Mouse (Mus musculus) v-Abl transformed pro-B cells (cell line): ENCODE measurements around the gene Hells.

ENCODE experiments used
- in situ Hi-C, 2 experiments: fragments of 400-800 bp; cut with MboI; formaldehyde crosslinking; loops; one replicate each; pipeline ENCODE4 v1.15.1; 2025; ENCODE audit not compliant: unreplicated experiment in 2 of 2

The Hells gene

DNA sequence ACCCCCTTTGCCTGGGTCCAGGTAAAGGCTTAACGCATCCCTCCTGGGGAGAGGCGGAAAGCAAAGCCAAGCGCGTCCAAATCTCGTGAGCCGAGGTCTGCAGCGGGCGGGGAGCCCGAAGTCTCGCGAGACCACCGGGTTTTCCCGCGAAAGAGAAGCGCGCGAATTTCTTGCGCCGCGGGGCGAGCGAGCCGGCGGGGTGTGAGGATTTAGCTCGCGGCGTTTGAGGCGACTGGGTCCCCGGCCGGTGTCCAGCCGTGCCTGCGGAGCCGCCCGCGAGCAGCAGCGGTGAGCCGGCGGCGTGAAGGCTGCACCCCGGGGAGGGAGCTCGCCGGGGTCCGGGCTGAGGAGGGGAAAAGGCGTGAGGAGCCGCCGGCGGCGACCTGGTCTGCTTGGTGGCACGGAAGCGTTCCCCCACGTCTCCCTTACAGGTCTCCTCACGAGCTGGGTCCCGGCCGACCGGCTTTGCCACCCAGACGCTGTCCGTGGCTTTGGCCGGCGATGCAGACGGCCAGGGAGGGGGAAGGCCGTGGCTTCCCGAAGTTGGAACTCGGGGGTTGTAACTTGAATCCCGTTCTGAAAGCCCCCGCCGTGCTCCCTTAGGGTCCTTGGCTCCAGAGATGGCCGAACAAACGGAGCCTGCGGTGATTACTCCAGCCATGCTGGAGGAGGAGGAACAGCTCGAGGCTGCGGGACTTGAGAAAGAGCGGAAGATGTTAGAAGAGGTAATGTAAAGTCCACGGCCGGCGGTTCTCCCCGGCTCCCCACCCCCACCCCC, at the start of gene Hells:
TSS of gene Hells (plus strand) at position 128 of the 778 bp plus-strand sequence.
- in situ Hi-C loops, result loop anchor here in 1 of 2 experiments (25.0 kb wide), 1 partner anchor 1369 kb away; the partner anchor contains the start of gene Exoc6

DNA sequence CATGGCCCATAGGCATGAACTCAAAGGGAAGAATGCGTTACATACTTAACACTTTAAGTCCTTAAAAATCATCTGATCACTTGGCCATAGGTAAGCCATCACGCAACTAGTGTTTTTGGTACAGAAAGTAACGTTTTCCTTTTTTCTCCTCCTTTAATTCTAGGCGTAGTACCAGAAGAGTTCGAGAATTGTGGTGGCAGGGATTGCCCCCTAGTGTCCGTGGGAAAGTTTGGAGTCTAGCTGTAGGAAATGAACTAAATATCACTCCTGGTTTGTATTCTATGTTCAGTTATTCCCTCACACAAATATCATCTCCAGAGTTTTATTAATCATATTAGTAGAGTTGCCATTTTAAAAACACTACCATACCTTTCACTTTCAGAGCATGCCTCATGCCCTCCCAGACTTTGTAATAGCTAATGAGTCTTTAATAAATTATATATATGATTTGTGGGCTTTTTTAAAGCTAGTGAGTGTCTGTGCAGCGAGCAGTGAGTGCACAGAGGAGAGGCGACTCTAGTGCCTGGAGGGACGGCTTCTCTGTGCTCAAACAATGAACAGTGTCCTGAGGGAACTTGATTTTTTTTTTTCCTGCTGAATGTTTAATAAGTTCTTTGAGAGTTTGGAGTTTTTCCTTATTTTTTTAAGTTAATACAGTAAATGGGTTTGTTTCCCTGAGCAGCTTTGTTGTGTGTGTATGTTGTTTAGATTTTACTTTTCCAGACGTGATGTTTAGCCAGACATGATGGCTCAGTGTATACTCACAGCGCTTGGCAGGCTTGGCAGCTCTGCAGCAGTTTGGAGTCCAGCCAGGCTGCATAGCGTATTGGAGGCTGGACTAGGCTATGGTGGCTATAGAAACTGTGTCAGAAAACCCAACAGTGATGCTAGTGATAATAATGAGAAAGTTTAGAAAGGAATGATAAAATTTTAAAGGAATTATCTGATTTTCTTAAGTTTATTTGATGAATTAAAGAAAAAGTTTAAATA, 29.3 kb upstream of the Hells start:
- in situ Hi-C loops, result no loop called here

DNA sequence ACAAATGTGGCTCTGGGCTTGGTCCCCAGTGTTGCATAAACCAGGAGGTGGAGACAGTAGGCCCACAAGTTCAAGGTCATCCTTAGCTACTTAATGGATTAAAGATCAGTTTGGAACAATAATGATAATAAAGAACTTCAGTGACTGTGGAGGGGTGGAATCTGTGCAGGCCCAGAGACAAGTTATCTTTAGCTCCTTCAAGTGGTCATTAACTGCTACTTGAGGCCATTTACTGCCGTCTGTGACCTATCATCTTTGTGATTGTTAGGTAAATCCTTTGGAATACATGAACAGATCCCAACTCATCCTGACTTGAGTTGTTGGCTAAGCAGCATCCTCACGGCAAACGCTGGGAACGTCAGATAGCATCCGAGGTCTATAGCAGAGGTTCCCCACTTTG, 28.2 kb upstream of the Hells start:
- in situ Hi-C loops, result no loop called here

DNA sequence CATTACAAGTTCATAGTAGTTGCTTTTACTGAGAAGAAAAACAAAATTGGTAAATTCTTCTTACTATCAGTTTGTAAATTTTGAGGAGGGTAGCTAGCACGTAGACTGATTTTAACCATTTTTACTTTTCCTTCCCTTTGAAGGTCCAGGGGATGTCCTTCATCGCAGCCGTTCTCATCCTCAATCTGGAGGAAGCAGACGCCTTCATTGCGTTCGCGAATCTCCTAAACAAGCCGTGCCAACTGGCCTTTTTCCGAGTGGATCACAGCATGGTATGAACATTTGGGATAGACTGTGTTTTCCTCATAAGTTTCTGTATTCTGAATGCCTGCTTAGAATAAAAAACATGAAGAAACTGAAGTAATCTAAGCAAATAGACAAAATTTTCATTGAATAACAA, 16.9 kb upstream of the Hells start:
- in situ Hi-C loops, result loop anchor here in 1 of 2 experiments (5.0 to 10.0 kb wide), 2 partner anchors 81 to 489 kb away; no protein-coding TSS in a partner anchor

DNA sequence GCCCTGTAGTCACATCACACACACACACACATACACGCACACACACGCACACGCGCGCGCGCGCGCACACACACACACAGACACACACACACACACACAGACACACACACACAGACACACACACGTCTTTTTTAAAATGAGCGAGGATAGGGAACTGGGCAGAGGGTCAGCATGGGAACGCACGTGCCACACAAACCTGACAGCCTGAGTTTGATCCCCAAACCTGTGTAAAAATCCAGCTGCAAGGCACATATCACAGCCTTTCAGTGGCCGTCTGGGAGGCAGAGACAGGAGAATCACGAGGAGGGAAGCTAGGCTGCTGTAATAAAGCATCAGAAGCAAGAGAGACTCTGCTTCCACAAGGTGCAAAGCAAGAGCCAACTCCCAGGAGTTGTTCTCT, 15.8 kb upstream of the Hells start:
- in situ Hi-C loops, result loop anchor here in 1 of 2 experiments (5.0 to 10.0 kb wide), 2 partner anchors 83 to 490 kb away; no protein-coding TSS in a partner anchor

DNA sequence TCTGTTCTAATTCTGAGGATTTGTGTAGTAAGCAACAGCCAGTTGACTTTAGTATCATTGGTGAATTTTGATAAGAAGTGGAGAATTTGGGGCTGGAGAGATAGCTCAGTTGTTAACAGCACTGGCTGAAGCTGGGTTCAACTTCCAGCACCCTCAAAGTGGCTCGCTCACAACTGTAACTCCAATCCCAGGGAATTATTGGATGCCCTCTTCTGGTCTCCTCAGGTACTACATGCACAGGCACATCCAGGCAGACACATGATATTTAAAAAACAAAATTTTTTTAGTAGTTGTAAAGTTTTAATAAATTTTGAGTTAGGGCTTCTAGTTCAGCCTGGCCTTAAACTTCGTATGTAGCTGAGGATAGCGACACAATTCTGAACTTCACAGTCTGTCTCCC, 15.0 kb upstream of the Hells start:
- in situ Hi-C loops, result loop anchor here in 1 of 2 experiments (10.0 kb wide), 1 partner anchor 491 kb away; no protein-coding TSS in a partner anchor

DNA sequence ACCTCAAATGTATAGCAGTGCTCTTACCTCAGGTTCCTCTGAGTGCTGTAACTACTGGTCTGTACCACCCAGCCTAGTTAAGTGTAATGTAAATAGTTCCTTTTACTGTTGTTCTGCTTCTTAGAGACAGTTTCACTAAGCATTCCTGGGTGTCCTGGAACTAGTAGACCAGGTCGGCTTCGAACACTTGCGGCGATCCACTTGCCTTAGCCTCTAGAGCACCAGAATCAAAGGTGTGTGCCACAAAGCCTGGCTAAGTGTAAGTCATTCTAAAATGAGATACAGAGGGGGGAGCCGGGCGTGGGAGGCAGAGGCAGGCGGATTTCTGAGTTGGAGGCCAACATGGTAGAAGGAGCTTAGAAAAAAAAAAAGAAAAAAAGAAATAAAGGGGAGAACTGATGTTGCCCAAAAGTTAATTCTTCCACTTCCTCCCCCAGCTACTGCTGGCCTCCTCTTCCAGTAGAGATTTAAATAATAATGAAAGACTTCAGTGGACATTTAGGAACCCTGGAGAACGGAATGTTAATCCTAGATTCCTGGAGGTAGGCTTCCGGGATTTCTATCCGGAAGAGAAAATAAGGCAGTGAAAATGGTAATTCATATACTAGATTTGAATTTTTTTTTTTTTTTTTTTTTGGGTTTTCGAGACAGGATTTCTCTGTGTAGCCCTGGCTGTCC, 2.1 kb upstream of the Hells start:
- in situ Hi-C loops, result loop anchor here (10.0 to 25.0 kb wide), 2 partner anchors 114 to 1366 kb away; partner anchors contain the start of genes Exoc6 (in 1 of the 2) and Noc3l (in 1 of the 2)

DNA sequence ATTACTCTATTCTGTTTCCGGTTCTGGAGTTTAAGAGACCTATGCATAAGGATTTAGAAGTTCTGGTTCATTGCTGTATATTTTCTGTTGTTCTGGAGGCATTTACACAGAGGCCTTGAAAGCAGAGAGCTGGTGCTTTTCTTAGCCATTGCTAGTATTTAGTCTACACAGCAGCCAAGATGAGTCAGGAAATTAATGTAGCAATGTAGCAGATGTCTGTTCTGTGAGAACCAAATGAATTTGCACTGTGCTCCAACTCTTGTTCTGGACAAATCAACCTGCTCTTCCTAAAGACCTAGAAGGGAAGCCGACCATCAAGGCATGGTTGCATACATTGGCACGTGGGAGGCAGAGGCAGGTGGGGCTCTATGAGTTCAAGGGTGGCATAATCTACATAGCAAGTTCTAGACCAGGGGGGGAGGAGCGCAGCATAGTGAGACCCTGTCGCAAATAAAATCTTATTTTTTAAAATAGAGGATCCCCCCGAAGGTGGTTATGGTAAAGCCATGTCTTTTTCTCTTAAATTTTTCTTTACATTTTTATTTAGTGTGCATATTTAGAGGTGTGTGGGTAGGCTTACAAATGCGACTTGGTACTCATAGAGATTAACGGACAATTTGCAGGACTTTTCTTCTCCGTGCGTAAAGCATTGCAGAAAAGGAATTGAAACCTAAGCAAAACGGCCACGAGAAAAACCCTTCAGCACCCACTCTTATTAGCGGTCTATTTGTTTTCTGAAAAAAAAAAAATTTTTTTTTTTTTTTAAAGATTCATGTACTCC, 1.1 kb upstream of the Hells start:
- in situ Hi-C loops, result loop anchor here (10.0 to 25.0 kb wide), 2 partner anchors 115 to 1367 kb away; partner anchors contain the start of genes Exoc6 (in 1 of the 2) and Noc3l (in 1 of the 2)

DNA sequence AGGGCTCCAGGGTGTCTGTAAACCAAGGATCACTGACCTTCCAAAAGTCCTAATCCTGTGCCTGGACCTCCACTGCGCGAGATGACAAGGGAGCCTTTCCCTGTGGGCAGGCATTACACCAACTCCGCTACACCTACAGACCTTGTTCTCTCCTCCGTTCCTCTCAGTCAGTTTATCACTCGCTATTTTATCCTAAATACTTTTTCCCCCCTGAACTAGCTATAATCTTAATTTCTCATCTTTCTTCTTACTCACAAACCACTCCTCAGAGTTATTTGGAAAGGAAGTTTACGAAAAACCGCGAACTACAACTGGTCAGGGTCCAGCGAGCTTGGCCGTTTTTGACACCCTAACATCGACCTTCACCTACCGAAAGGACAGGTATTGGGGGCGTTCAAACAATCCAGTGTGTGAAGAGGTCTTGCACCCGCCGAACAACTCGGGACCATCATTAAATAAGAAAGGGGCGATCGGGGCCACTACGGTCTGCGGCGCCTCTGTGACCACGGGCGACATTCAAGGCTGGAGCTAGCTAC, 395 bp upstream of the Hells start:
- in situ Hi-C loops, result loop anchor here in 1 of 2 experiments (25.0 kb wide), 1 partner anchor 1368 kb away; the partner anchor contains the start of gene Exoc6

DNA sequence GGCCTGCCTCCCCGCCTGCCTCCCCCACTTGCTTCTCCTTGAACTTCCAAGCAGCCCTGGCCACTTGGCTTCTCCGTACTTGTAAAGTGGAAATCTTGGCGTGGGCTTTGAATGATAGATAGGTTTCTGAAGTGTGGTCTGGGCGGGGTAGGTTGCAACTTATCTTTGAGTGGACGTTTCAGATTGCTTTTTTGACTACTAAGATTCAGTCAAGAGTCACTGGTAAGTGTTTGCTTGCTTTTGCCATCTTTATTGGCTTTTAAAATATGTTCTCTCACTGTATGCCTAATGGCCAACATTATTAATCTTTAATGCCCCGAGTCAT, 813 bp downstream of the Hells start:
- in situ Hi-C loops, result loop anchor here in 1 of 2 experiments (25.0 kb wide), 1 partner anchor 1369 kb away; the partner anchor contains the start of gene Exoc6

DNA sequence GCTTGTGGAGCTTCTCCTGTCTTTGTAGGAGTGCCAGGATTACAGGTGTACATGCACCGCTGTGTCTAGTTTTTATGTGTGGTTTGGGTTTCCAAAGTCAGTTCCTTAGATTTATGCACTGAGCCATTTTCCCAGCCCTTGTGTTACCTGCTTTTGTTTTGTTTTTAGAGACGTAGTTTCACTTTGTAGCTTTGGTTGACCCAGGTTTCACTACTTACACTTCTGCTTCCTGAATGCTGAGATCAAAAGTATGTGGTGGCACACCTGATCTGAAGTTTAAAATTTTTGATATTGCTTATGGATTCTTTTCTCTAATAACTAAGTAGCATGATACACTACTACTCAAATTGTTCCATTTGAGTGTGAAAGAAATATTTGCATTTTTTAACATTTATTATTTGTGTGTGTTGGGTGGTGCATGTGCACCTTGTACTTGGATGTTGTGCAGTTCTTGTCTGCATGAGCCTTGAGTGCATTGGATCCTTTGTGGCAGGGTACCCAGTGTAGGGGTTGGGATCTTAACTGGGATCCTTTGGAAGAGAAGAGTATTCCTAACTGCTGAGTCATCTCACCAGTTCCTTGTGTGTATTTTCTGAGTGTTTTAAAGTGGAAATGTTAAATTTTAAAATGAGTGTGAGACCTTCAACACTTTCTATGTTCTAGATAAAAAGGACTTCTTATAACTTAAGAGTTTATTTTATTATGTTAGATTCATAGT, 14.0 kb downstream of the Hells start:
- in situ Hi-C loops, result loop anchor here in 1 of 2 experiments (25.0 kb wide), 1 partner anchor 1382 kb away; the partner anchor contains the start of gene Exoc6

DNA sequence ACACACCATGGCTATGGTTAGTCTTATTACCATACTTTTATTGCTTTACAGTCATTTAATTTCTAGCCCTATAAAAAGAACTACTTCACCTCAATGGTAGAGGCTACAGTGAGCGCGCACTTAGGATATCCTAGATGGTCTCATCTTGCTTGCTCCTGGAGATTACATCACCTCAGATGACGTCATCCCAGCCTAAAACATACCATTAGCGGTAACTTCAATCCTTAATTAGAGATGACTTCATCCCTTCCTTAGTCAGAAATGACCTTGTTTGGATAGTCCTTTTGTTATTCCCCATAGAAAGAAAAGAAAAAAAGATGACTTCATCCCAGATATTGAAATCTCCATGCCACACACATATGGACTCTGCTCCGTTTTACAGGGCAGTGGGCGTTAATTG, 40.0 kb downstream of the Hells start:
- in situ Hi-C loops, result loop anchor here in 1 of 2 experiments (25.0 kb wide), 1 partner anchor 1967 kb away; no protein-coding TSS in a partner anchor

DNA sequence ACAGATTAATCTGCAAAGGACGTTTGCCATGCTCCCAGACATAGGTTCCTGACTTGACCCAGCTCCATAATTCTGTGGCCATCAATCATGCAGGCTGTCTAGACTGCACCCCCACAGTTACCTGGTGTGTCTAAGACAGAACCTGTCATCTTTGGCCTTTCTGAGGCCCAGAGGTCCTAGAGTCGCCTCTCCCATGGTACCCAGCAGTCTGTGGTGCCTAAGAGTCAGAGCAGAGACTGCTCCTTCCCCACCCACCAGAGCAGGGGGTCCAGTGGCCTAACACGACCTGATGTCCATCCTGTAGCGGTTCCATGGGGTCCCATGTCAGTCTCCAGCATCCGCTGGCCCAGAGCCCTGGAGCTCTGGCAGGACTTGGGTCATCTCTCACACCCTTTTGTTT, 41.9 kb downstream of the Hells start:
- in situ Hi-C loops, result loop anchor here in 1 of 2 experiments (25.0 kb wide), 1 partner anchor 1965 kb away; no protein-coding TSS in a partner anchor

DNA sequence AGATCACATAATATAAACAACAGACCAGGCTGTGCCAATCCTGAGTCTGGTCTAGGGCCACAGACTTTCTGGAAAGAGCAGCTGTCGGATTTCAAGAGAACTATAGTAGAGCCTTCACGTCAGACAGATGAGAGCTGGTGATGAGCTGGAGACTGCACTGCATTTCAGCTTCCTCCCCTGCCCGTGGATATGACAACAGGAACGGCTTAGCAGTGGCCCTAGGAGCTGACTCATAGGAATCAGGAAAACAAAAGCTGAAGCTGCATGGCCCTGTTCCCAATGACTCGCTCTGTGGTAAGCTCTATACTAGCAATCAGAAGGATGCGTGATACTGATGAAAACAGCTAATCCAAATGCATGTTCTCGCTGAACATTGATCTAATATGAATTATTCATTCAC, 43.0 kb downstream of the Hells start:
- in situ Hi-C loops, result loop anchor here in 1 of 2 experiments (25.0 kb wide), 1 partner anchor 1964 kb away; no protein-coding TSS in a partner anchor

DNA sequence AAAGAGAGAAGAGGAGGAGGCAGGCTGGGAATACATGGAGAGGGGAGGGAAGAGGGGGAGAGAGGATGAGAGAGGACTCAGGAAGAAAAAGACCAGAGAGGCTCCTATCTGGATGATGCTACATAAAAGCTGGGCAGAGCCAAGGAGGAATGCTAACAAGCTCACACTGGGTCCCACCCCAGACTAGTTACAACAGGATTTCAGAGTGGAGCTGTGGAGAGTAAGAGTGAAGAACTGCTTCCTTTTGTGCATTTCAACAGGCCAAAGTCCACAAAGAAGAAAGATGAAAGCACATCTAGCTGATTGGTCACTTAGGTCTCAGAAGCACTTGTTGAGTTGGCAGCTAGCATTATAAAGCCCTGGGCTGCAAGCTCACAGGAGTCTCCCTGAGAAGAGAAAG, 45.6 kb downstream of the Hells start:
- in situ Hi-C loops, result loop anchor here (5.0 to 25.0 kb wide), 2 partner anchors 1251 to 1561 kb away; no protein-coding TSS in a partner anchor

DNA sequence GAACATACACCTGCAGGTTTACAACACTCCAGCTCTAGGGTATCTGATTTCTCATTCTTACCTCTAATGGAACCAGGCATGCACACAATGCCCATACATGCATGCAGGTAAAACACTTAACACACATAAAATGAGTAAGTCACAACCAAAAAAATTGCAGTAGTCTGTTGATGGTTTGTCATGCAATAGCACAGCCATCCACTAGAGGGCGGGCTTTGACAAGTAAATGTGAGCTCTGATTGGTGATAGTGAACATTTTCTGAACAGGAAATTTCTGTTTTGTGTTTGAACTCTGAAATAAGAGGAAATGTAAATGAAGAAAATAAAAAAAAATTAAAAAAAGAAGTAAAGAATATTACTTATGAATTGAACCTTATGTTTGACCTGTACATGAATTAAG, 51.3 kb downstream of the Hells start:
- in situ Hi-C loops, result loop anchor here (5.0 to 25.0 kb wide), 4 partner anchors 1245 to 1563 kb away; no protein-coding TSS in a partner anchor

DNA sequence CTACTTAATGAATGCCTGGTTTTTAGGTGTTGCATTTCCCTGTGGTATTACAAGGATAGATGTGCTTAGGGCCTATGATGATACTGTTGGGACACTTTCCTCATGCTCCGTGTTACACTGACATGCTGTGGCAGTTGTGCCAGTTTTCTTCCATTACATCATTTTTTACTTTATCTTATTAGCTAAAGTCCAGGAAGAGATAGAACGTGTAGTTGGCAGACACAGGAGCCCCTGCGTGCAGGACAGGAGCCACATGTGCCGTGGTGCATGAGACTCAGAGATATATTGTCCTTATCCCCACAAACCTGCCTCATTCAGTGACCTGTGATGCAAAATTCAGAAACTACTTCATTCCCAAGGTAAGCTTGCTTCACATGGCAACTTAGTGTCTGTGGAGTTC, 67.5 kb downstream of the Hells start:
- in situ Hi-C loops, result loop anchor here in 1 of 2 experiments (25.0 kb wide), 1 partner anchor 1539 kb away; no protein-coding TSS in a partner anchor

DNA sequence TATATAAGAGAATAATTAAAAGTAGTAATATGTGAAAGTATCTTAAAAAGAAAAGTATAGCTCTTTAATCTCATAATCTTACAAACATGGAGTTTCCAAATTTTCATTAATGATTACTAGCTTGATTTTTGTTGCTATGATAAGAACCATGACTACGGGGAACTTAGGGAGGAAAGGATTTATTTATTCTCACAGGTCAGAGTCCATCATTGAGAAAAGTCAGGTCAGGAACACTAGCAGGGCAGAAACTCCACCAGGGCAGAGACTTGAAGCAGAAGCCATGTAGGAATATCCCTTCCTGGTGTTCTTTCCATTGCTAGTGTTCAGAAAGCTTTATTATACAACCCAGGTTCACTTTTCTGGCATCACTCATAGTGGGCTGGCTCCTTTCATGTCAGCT, 68.0 kb downstream of the Hells start:
- in situ Hi-C loops, result loop anchor here in 1 of 2 experiments (25.0 kb wide), 1 partner anchor 1539 kb away; no protein-coding TSS in a partner anchor
